Mouse (Mus musculus): ENCODE results near the gene Pla2g2f. TPM values are rescaled to one million over a fixed set of nuclear protein-coding genes. Genes with fewer than 3 reads are reported as not detected.

Pla2g2f gene
- polyA plus RNA-seq, 1 experiment from 2014 or later: not detected

DNA sequence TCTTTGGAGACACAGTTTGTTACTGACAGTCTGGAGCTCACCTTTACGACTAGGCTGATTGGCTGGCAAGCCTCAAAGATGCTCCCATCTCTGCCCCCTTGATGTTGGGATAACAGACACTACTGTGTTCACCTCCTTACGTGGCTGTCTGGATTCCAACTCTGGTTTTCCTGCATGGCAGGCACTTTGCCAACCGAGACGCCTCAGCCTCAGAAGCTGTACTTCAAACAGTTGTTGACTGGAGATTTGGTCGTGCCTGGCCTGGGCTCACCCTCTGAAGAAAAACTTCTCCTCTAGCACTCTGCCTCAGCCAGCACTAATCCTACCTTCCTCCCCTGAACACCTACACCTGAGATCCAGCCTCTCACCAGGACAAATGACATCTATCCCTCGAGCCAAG lies 34.0 kb upstream of the Pla2g2f start:
- Histone ChIP-seq H3K4me3 (no peak overlapping the region), H3K4me2 (replicated peaks) (no peak overlapping the region), H3K9ac (replicated peaks) (no peak overlapping the region), H3K27ac (replicated peaks) (no peak overlapping the region), H3K27me3 (no peaks in the 10 kb centered on the region), H3K36me3 (no peaks in the 10 kb centered on the region), H3K4me1 (no peaks in the 10 kb centered on the region), H3K9me3 (no peaks in the 10 kb centered on the region)
- ATAC-seq (replicated peaks): no peak
- WGBS: 66% methylated on average over 6 of the region's 6 CpGs

DNA sequence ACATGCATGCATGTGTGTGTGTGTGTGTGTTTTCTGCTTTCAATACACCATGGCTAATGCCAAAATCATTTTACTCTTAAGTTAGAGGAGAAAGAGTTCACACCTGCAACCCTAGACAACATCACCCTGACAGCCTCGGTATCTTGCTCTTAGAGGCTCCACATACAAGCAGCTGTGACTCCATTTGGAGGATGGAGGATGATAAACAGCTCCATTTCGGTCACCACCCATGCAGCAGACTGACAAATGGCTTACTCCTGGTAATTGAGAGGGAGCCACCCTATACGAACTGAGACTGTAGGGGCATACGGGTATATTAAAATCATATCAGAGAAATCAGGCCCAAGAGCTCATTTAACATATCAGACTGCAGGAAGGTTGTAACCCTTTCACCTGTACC lies 31.0 kb upstream of the Pla2g2f start:
- Histone ChIP-seq H3K9ac (replicated peaks) (no peak overlapping the region), H3K4me2 (replicated peaks) (no peak overlapping the region), H3K4me1 (no peaks in the 10 kb centered on the region), H3K4me3 (no peak overlapping the region), H3K27me3 (no peaks in the 10 kb centered on the region), H3K9me3 (no peaks in the 10 kb centered on the region), H3K27ac (replicated peaks) (no peak overlapping the region), H3K36me3 (no peaks in the 10 kb centered on the region)
- WGBS: 81% methylated on average over 4 of the region's 4 CpGs
- ATAC-seq (replicated peaks): no peak

DNA sequence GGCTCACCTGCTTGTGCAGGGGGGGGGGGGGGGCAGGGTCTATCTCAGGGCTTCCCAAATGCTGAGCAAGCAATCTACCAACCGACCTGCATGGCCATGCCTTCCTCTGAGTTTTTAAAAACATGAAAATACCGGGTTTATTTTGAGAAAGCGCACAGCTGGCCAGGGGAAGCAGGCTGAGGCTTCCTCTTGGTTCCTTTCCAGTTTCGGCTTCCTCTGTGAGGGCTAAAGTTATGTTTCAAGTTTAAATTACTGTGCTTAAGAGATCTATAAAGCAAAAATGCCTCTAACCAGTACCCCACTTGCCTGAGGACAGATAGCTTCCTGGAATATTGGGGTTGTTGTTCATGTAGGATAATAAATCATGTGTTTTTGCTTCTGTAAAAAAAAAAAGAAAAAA lies 28.7 kb upstream of the Pla2g2f start:
- Histone ChIP-seq H3K27ac (replicated peaks) (no peak overlapping the region), H3K4me1 (no peaks in the 10 kb centered on the region), H3K27me3 (no peaks in the 10 kb centered on the region), H3K4me3 (no peak overlapping the region), H3K9me3 (no peaks in the 10 kb centered on the region), H3K36me3 (no peaks in the 10 kb centered on the region), H3K4me2 (replicated peaks) (no peak overlapping the region), H3K9ac (replicated peaks) (no peak overlapping the region)
- WGBS: 65% methylated on average over 4 of the region's 4 CpGs
- no peak for ATAC-seq (replicated peaks)

DNA sequence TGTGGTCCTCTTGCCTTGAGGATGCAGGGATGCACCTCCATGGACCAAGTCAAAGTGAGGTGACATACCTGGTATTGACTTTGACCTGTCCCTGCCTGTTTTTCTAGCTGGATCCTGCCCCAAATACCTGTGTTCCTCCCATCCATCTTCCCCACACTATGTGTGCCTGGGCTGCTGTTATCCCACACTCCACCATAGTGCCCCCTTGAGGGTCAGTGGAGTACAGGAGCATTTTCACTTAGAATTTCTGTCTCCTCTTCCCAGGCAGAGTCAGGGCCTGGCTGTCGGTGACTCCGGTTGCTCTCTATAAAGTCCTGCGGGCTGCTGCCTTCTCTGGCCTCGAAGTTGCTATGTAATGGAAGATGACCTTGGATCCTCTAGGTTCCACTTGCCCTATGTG lies 28.3 kb upstream of the Pla2g2f start:
- Histone ChIP-seq H3K4me2 (replicated peaks) (no peak overlapping the region), H3K4me1 (no peaks in the 10 kb centered on the region), H3K9ac (replicated peaks) (no peak overlapping the region), H3K9me3 (no peaks in the 10 kb centered on the region), H3K27me3 (no peaks in the 10 kb centered on the region), H3K4me3 (no peak overlapping the region), H3K36me3 (no peaks in the 10 kb centered on the region), H3K27ac (replicated peaks) (no peak overlapping the region)
- no peak for ATAC-seq (replicated peaks)
- 77% methylated on average over 4 of the region's 4 CpGs for WGBS

DNA sequence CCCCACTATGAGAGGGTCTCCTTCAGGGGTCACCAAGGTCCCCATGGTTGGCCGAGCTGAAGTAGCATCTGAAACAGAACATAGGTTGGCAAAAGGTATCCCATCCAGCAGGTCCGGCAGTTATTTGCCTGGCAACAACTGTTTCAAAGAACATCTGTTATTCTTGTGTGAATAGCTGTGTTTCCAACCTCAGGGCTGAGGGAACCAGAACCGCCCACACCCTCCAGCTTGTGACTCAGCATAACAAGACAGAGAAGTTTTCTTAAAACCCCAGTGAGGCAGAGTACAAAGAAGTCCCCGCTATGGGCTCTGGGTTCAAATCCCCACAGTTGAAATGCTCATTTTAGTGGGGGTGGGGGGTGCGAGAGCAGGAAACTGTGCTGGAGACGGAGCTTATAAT lies 24.7 kb upstream of the Pla2g2f start:
- no peak overlapping the region for H3K9ac ChIP-seq (replicated peaks)
- H3K27ac ChIP-seq (replicated peaks): no peak overlapping the region
- 84% methylated on average over 6 of the region's 6 CpGs for WGBS
- no peaks in the 10 kb centered on the region for H3K27me3 ChIP-seq
- no peak overlapping the region for H3K4me3 ChIP-seq
- no peaks in the 10 kb centered on the region for H3K9me3 ChIP-seq
- ATAC-seq (replicated peaks): no peak
- no peak overlapping the region for H3K4me2 ChIP-seq (replicated peaks)
- H3K36me3 ChIP-seq: no peaks in the 10 kb centered on the region
- peaks cover 5% of the 10 kb centered on the region; the same call in 1 of the 2 replicates for H3K4me1 ChIP-seq

DNA sequence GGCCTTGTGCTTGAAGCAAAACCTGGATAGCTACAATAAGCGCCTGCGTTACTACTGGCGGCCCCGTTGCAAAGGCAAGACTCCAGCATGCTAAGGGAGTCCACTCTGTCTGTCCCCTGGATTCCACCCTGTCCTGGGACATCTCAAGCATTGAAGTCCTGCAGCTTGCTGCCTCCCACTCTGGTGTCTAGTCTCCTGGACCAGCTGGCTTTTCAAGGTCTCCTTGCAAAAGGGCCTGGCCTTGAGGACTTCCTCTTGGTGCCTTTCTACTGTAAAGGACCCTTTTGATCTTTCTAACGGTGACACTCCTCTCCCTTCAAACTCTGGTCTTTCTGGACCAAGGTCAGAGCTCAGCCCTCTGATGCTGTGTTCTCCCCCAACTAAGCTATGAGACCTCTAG lies 22.9 kb upstream of the Pla2g2f start:
- no peak overlapping the region for H3K4me2 ChIP-seq (replicated peaks)
- peaks cover 5% of the 10 kb centered on the region; the same call in 1 of the 2 replicates for H3K4me1 ChIP-seq
- WGBS: 92% methylated on average over 5 of the region's 5 CpGs
- H3K36me3 ChIP-seq: no peaks in the 10 kb centered on the region
- no peaks in the 10 kb centered on the region for H3K27me3 ChIP-seq
- no peak overlapping the region for H3K4me3 ChIP-seq
- no peaks in the 10 kb centered on the region for H3K9me3 ChIP-seq
- no peak overlapping the region for H3K27ac ChIP-seq (replicated peaks)
- H3K9ac ChIP-seq (replicated peaks): no peak overlapping the region
- ATAC-seq (replicated peaks): no peak

DNA sequence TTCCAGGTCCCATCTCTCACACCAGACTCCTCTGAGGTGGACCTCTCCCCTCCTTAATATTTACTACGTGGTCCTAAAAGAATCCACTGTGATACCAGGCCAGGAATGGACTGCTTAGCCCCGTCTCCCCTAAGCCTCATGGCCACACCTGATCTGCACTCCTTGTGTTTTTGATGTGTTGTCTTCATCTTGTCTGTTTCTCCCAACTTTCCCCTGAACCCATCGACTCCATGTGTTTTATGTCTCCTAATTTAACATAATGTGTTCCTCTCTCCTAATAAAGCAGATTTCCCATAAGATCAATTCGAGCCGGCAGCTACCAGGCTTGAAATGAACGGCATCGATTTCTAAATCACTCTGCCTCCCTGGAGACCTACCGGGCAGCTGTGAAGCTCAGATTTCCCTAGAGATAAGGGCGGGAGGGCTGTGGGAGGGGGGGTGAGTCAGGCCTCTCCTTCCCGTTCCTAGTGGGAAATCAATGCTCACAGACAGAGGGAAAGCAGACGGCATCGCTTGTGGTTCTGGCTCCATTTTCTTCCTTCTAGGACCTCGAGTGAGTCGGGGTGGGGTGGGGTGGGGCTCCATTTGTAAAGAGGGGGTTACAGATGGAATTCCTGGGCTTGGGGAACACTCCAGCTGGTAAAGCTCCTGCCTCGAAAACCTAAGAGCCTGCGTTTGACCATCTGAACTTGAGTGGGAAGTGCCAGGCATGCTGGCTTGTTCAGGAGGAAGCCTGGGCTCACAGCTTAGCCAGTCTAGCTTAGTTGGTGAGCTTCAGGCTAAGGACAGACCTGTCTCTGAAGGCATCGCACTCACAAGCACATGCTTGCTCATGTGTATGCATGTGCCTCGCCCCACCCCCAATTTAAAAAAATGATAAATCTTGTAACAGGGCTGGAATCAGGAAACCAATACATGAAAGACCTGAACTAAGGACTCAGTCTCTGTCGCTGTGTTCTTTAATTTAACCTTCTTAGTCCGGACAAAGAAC lies 20.3 kb upstream of the Pla2g2f start:
- ATAC-seq (replicated peaks): no peak
- Histone ChIP-seq H3K9ac (replicated peaks) (no peak overlapping the region), H3K9me3 (no peaks in the 10 kb centered on the region), H3K4me3 (no peak overlapping the region), H3K4me2 (replicated peaks) (no peak overlapping the region), H3K27ac (replicated peaks) (no peak overlapping the region), H3K27me3 (no peaks in the 10 kb centered on the region), H3K4me1 (peaks cover 5% of the 10 kb centered on the region; the same call in 1 of the 2 replicates), H3K36me3 (no peaks in the 10 kb centered on the region)
- 53% methylated on average over 20 of the region's 20 CpGs for WGBS

DNA sequence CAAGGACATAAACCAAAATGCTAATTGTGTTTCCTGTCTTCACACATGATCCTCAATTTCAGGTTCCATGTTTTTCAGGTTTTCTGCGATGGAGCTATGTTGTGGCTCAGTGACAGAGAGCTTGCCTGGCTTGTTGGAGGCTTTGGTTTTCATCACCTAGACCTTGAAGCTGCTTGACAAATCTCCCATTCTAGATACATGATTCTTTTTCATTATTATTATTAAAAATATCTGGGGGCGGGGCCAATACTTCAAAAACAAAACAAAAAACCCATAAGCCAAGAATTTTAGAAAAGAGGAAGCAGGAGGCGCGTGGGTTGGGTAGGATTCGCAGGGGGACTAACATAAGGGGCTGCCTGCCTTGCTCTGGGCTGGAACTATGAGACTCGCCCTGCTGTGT lies 18.0 kb upstream of the Pla2g2f start, which contains the start of gene Pla2g2d:
Gene Pla2g2d (plus strand): TSS at position 301 of the 400 bp plus-strand sequence.
- Histone ChIP-seq H3K9me3 (no peaks in the 10 kb centered on the region), H3K4me3 (no peak within 1 kb of the TSS), H3K36me3 (no peaks in the 10 kb centered on the region), H3K4me1 (peaks cover 5% of the 10 kb centered on the region; the same call in 1 of the 2 replicates), H3K27ac (replicated peaks) (no peak within 1 kb of the TSS), H3K27me3 (no peaks in the 10 kb centered on the region), H3K4me2 (replicated peaks) (no peak within 1 kb of the TSS), H3K9ac (replicated peaks) (no peak within 1 kb of the TSS)
- 91% methylated on average over 6 of the region's 6 CpGs for WGBS
- ATAC-seq (replicated peaks): no peak

DNA sequence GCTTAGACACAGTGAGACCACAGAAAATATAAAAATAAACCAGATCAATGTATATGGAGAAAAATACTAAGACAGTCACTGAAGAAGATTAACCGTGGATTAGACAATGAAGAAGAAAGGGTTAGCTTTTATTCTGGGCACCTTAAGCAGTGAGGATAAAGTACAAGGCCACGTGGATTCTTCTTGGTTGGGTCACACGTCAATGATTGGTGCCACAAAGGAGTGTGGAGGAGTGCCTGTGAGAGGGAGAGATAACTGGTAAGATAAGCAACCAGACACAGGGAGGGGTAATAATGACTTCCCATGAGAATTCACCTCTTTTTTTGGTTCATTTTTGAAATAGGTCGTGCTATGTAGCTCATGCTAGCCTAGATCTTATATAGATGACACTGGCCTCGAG lies 15.0 kb upstream of the Pla2g2f start:
- Histone ChIP-seq H3K27ac (replicated peaks) (no peak overlapping the region), H3K4me3 (no peak overlapping the region), H3K4me1 (peaks cover 2% of the 10 kb centered on the region; the same call in 1 of the 2 replicates), H3K9ac (replicated peaks) (no peak overlapping the region), H3K36me3 (no peaks in the 10 kb centered on the region), H3K27me3 (no peaks in the 10 kb centered on the region), H3K9me3 (no peaks in the 10 kb centered on the region), H3K4me2 (replicated peaks) (no peak overlapping the region)
- 81% methylated on average over 5 of the region's 5 CpGs for WGBS
- ATAC-seq (replicated peaks): no peak

DNA sequence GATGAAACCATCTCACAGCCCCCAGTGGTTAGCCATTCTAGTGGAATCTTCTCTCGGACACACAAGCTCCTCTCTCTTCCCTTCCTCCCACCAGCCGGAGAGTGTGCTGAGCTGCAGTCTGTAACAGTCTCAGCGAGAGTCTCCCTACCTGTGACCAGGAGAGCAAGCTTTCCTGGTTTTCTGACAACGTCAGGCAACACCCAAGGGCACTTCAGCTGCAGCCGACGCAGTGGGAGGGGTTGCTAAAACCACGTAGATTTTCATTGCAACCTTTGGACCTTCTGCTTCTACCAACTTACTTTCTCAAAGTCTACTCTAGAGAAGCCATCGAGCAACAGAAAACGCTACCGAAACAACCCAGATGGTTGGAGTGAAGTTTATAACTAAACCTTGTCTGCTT lies 14.5 kb upstream of the Pla2g2f start:
- Histone ChIP-seq H3K9ac (replicated peaks) (no peak overlapping the region), H3K27ac (replicated peaks) (no peak overlapping the region), H3K27me3 (no peaks in the 10 kb centered on the region), H3K4me1 (no peaks in the 10 kb centered on the region), H3K36me3 (no peaks in the 10 kb centered on the region), H3K9me3 (no peaks in the 10 kb centered on the region), H3K4me2 (replicated peaks) (no peak overlapping the region), H3K4me3 (no peak overlapping the region)
- 89% methylated on average over 10 of the region's 10 CpGs for WGBS
- no peak for ATAC-seq (replicated peaks)

DNA sequence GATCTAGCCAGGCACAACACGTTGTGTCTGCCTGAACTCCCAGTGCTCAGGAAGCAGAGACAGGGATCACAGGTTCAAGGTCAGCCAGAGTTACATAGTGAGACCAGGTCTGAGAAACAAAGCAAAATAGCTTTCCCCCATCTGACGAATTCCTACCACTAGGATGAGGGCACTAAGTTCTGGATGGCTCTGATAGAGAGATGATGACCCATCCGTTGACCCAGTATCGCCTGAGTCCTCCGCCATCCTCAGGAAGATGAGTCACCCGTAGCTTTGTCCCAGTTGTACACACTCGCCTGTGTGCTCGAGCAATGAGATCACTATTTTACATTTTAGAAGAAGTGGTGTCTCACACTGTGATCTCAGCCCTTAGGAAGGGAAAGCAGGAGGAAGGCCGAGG lies 4.8 kb upstream of the Pla2g2f start:
- no peak for ATAC-seq (replicated peaks)
- Histone ChIP-seq H3K9me3 (no peaks in the 10 kb centered on the region), H3K4me1 (no peaks in the 10 kb centered on the region), H3K36me3 (no peaks in the 10 kb centered on the region), H3K27ac (replicated peaks) (no peak overlapping the region), H3K4me3 (no peak overlapping the region), H3K9ac (replicated peaks) (no peak overlapping the region), H3K4me2 (replicated peaks) (no peak overlapping the region), H3K27me3 (no peaks in the 10 kb centered on the region)
- WGBS: 86% methylated on average over 9 of the region's 9 CpGs

DNA sequence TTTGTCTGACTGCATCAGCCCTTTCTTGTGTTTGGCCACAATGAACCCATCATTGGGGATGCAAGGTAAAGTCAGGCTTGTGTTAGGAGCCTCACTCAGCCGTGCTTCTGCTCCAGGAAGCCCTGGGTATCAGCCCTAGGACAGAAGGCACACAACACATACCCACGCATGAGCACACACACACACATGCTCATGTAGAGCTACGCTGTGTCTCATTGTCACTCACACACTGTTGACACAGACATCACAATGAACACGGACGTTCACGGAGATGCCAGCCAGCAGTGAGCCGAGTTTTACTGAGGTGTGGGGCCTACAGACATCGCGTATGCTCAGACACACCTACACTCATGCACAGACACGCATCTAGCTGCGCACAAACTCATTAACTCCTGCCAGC lies 1.4 kb downstream of the Pla2g2f start:
- Histone ChIP-seq H3K9ac (replicated peaks) (no peak overlapping the region), H3K4me3 (no peak overlapping the region), H3K4me1 (no peaks in the 10 kb centered on the region), H3K9me3 (no peaks in the 10 kb centered on the region), H3K27me3 (no peaks in the 10 kb centered on the region), H3K27ac (replicated peaks) (no peak overlapping the region), H3K4me2 (replicated peaks) (no peak overlapping the region), H3K36me3 (no peaks in the 10 kb centered on the region)
- 78% methylated on average over 11 of the region's 11 CpGs for WGBS
- no peak for ATAC-seq (replicated peaks)

DNA sequence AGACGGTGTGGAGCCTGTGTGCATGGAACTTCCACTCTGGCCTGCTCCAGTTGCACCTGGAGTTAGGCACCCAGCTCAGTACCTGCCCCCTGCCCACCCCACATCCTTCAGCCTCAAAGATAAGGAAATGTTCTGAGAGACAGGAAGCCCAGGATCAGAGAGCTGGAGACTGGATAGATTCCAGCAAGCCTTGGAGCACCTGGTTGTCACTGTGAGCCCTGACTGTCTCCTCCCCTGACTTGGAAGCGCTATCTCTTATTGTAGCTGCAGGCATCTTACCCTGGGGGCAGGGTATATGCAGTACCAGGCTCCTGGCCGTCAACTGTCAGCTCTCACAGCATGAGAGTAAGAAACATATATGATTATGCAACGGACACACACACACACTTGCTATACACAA lies 2.0 kb downstream of the Pla2g2f start:
- Histone ChIP-seq H3K9me3 (no peaks in the 10 kb centered on the region), H3K4me2 (replicated peaks) (no peak overlapping the region), H3K27ac (replicated peaks) (no peak overlapping the region), H3K9ac (replicated peaks) (no peak overlapping the region), H3K27me3 (no peaks in the 10 kb centered on the region), H3K4me1 (no peaks in the 10 kb centered on the region), H3K4me3 (no peak overlapping the region), H3K36me3 (no peaks in the 10 kb centered on the region)
- WGBS: 78% methylated on average over 4 of the region's 4 CpGs
- ATAC-seq (replicated peaks): no peak
